Mouse (Mus musculus) kidney, adult 2 months (tissue): ENCODE results near the gene Scnn1a.

Experiments used
- CTCF ChIP-seq: fragments of 200-500 bp; conservative IDR thresholded peaks from 2 replicates; pipeline ENCODE4 v1.5.1; 2011; ENCODE audit warnings: low read depth, mild to moderate bottlenecking, control low read depth, low read length, moderate library complexity, mixed read lengths; ENCODE audit not compliant: insufficient read depth, insufficient read length
- POLR2A ChIP-seq: fragments of 200-500 bp; IDR thresholded peaks from one replicate; pipeline ENCODE4 v1.6.1; 2011; ENCODE audit warnings: low read depth, low read length, control low read depth

DNA sequence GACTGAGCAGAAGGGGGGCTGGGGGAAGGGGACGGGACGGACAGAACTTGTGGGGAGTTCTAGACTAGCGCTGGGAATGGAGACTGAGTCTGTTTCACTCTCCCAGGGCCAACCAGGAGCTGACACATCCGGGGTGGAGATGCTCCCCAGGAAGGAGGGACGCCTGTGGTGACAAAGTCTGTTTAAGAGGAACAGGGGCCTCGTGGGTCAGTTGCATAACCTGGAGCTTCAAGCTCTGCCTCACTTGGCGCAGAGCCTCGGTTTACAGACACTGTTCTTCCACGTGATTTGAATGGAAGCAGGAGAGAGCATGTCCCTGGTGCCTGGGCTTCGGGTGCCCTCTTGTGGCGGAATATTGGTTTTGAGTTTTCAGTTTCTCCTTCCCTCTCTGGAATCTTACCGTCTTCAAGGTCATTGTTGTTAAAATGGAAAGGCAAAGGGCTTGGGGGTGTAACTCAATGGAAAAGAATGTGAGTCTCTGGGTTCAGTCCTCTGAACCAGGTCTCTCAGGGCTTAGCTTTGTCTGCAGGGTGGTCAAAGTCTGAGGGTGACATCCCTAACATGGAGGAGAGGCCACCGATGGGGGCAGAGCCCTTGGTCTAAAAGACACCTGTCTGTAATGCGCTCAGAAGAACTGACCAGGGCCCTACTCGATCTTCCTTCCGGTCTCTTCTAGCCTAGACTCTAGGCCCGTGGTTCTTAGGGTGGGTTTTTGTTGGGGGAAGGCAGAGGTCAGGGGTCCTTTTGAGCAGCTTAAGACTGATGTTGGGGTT is 48.8 kb upstream of the Scnn1a start:
- peak; percentile 96; the same call in 1 of the 2 replicates for TF ChIP-seq CTCF
- TF ChIP-seq POLR2A, result no peak
